Mouse (Mus musculus) midbrain, embryonic 13.5 days (tissue): ENCODE data around the gene Sema4c. TPM values are rescaled to one million over a fixed set of nuclear protein-coding genes. Genes with fewer than 3 reads are reported as not detected.
"Not testable (repeated sequence)": the region's sequence is repeated elsewhere in the genome, so short reads cannot be mapped to it uniquely, and the experiment has no call there.

Source experiments
- ATAC-seq: fragments of 200-750 bp; cut with Nextera tagmentation; 2 replicates; pipeline ENCODE4 v1.8.0; 2017; ENCODE audit warnings: mild to moderate bottlenecking, moderate TSS enrichment, moderate library complexity
- H3K27ac ChIP-seq: fragments of 300-500 bp; sonication (generic); 2 replicates; pipeline ENCODE4 v1.5.1; 2015; ENCODE audit warnings: inconsistent platforms, mild to moderate bottlenecking, moderate library complexity
- H3K27me3 ChIP-seq: fragments of 300-500 bp; sonication (generic); 2 replicates; pipeline ENCODE4 v1.6.1; 2015; ENCODE audit warnings: mild to moderate bottlenecking, inconsistent platforms
- H3K36me3 ChIP-seq: fragments of 300-500 bp; sonication (generic); 2 replicates; pipeline ENCODE4 v1.6.1; 2015; ENCODE audit warnings: mild to moderate bottlenecking, inconsistent platforms
- H3K4me1 ChIP-seq: fragments of 300-500 bp; sonication (generic); replicated peaks from 2 replicates; pipeline ENCODE4 v1.6.1; 2015; ENCODE audit warnings: inconsistent platforms
- H3K4me2 ChIP-seq: fragments of 300-500 bp; sonication (generic); replicated peaks from 2 replicates; pipeline ENCODE4 v1.6.1; 2015; ENCODE audit warnings: moderate library complexity, mild to moderate bottlenecking, inconsistent platforms
- H3K4me3 ChIP-seq: fragments of 300-500 bp; sonication (generic); replicated peaks from 2 replicates; pipeline ENCODE4 v1.5.1; 2015; ENCODE audit warnings: mild to moderate bottlenecking, inconsistent platforms
- H3K9ac ChIP-seq: fragments of 300-500 bp; sonication (generic); replicated peaks from 2 replicates; pipeline ENCODE4 v1.6.1; 2015; ENCODE audit warnings: mild to moderate bottlenecking, inconsistent platforms
- H3K9me3 ChIP-seq: fragments of 300-500 bp; sonication (generic); 2 replicates; pipeline ENCODE4 v1.6.1; 2016; ENCODE audit warnings: mild to moderate bottlenecking, inconsistent platforms
- WGBS: fragments of 180-500 bp; shearing (Covaris S2); methylation state at CpG from one replicate; pipeline ENCODE4 v1.1.7; 2015; 5-methylcytosine and 5-hydroxymethylcytosine counted together
- polyA plus RNA-seq: library from polyadenylated mRNA; unstranded; fragments of >200 nt; fragmentation: Nextera tagmentation; extraction: Ambion mirVana; gene quantifications from 2 replicates; pipeline ENCODE4 v1.2.1, GENCODE M21; 2015

Sema4c gene
- polyA plus RNA-seq, 1 experiment from 2014 or later = 35.4 TPM

DNA sequence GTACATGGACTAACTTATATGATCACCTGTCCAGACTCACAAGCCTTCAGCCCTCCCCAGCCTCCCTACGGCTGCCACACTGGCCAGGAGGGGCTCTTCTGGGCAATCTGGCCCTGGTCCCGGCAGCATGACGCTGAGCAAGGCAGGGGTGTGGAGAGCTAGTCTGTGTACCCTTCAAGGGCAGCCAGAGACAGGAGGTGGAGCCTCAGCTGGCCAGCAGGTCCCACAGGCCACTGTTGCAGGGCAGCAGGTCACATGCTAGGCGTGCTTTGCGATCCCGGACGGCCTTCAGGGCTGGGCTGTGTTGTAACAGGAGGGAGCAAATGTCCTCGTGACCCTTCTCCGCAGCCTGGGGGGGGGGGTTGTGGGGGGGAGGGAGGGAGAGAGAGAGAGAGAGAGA is 19.0 kb downstream of the Sema4c start, which contains the start of gene Gm42417:
TSS of gene Gm42417 (minus strand) at position 244 of the 400 bp plus-strand sequence.
- no peaks in the 10 kb centered on the region for H3K27me3 ChIP-seq
- H3K27ac ChIP-seq = no peak within 1 kb of the TSS
- no peak within 1 kb of the TSS for H3K4me2 ChIP-seq
- peaks cover 37% of the 10 kb centered on the region for H3K36me3 ChIP-seq
- H3K9me3 ChIP-seq = no peaks in the 10 kb centered on the region
- H3K4me1 ChIP-seq = peaks cover 4% of the 10 kb centered on the region; the same call in 1 of the 2 replicates
- H3K4me3 ChIP-seq = no peak within 1 kb of the TSS
- no peak for ATAC-seq
- H3K9ac ChIP-seq = peak within 1 kb of the TSS; percentile 10; the same call in 1 of the 2 replicates
- WGBS = 71% methylated on average over 9 of the region's 9 CpGs

DNA sequence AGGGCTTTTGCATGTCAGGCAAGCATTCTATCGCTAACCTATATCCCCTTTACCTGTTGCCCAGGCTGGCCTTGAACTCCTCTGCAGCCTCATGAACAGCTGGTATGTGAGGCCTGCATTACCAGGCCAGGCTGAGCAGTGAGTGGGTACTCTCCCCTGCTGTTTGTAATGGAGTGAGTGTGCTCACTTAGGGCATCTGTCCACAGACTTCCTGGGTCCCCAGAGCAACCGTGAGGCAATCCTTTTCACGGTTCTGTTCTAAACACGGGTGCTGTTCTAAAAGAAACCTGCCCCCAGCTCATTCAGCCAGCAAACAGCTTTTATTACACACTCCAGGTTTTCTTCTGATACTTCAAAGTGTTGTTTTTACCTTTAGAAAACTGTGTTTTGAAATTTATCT is 19.4 kb downstream of the Sema4c start:
- Histone ChIP-seq H3K27ac (no peak overlapping the region), H3K4me3 (no peak overlapping the region), H3K36me3 (peaks cover 37% of the 10 kb centered on the region), H3K4me1 (peaks cover 4% of the 10 kb centered on the region; the same call in 1 of the 2 replicates), H3K9me3 (no peaks in the 10 kb centered on the region), H3K27me3 (no peaks in the 10 kb centered on the region), H3K9ac (no peak overlapping the region), H3K4me2 (no peak overlapping the region)
- no peak for ATAC-seq
- WGBS = 80% methylated on average over 4 of the region's 4 CpGs

DNA sequence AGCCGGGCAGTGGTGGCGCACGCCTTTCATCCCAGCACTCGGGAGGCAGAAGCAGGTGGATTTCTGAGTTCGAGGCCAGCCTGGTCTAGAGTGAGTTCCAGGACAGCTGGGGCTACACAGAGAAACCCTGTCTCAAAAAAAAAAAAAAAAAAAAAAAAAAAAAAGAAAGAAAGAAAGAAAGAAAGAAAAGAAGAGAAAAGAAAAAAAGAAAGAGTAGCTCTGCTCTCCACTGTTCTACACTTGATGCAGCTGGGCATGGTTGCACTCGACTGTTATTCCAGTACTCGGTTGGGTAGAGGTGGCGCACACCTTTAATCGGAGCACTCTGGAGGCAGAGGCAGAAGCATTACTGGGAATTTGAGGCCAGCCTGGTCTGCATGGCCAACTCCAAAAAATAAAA is 21.4 kb downstream of the Sema4c start, which contains the start of gene Ankrd23:
TSS of gene Ankrd23 (minus strand) at position 101 of the 400 bp plus-strand sequence.
- not testable (repeated sequence) for H3K4me1 ChIP-seq
- 95% methylated on average over 9 of the region's 9 CpGs for WGBS

DNA sequence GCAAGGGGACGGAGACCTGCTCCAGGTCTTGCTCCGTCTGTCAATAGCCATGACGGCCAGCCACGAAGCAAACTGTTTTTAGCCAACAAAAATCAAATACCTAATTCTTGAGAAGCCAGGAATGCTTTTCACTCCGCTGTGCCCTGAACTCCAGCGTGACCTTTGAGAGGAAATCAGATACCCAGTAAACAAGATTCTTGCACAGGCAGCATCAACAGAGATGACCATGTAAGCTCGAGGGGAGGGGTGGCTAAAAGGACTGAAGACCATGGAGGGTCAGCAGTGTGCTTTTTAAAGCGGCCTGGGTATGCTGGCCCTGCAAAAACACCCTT is 21.8 kb downstream of the Sema4c start:
- Histone ChIP-seq H3K27ac (no peak overlapping the region), H3K36me3 (peaks cover 23% of the 10 kb centered on the region), H3K27me3 (no peaks in the 10 kb centered on the region), H3K4me1 (0 out of 2 replicates have a peak, but pooled peaks cover 4% of the 10 kb centered on the region), H3K4me3 (no peak overlapping the region), H3K4me2 (no peak overlapping the region), H3K9me3 (no peaks in the 10 kb centered on the region), H3K9ac (no peak overlapping the region)
- 84% methylated on average over 8 of the region's 8 CpGs for WGBS
- no peak for ATAC-seq

More for the DNA sequence above, 21.4 kb downstream of the Sema4c start, which contains the start of gene Ankrd23:
- ATAC-seq, H3K9ac ChIP-seq, H3K4me3 ChIP-seq, H3K27me3 ChIP-seq, H3K27ac ChIP-seq, H3K9me3 ChIP-seq, H3K4me2 ChIP-seq: not testable (repeated sequence)
- H3K36me3 ChIP-seq = peaks cover 27% of the 10 kb centered on the region

DNA sequence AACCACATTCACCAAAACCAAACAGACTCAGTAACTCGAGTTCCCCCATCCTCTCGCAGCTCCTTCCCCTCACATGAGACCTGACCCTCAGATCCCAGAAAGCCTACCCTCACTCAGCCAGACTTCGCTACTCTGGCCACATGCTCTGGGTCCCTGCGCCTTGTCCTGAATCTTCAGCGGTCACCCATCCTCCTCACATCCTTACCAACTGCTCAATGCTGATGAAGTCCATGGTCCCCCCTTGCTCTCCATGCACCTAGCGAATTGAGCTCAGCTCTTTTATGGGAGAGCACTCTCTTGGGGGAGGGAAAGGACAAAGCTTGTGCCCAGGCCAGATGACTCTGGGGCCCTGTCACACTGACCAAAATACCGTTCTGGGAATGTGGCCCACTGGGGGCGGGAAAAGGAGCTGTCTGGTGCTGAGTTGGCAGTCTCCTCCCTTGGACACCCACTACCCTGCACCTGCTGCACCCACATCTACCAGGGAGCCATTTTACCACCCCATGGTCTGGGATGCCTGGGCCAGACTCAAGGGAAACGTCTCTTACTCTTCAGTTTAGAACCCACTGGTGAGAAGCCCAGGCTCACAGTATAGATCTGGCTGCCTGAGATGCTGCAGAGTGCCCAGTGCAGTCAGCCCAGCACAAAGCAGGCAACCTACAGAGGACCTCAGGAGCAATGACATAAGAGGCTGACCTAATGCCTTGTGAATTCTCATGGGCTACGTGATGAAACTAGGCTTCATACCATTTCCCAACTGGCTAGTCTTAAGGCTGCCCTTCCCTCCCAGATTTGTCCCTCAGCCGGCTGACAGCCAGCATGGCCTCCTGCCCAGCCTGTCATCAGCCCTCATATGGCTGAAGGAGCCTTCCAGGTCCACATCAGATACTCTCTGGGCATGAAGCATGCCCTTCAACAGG is 22.4 kb downstream of the Sema4c start:
- Histone ChIP-seq H3K36me3 (peaks cover 20% of the 10 kb centered on the region), H3K27ac (no peak overlapping the region), H3K9ac (no peak overlapping the region), H3K27me3 (no peaks in the 10 kb centered on the region), H3K4me1 (0 out of 2 replicates have a peak, but pooled peaks cover 4% of the 10 kb centered on the region), H3K4me3 (no peak overlapping the region), H3K9me3 (no peaks in the 10 kb centered on the region), H3K4me2 (no peak overlapping the region)
- no peak for ATAC-seq
- 90% methylated on average over 11 of the region's 11 CpGs for WGBS

DNA sequence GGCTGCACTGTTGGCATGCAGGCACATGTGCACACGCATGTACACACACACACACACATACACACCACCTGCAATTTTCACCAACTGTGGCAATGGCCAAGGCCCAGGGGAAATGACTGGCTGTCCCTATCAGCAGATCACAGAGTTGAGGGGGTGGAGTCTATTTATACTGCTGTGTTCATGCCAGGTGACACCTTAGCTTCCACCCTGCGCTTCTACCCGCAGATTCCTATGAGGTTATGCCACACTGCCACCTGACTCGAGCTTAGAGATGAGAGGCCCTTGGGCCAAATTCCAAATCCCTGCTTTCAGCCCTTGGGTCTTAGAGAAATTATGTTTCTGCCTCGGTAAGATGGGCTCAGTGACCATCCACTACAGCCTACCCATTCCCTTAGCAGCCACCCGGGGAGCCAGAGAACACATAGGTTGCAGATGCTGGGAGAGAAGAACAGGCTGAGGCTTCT is 23.5 kb downstream of the Sema4c start:
- Histone ChIP-seq H3K9ac (no peak overlapping the region), H3K27ac (no peak overlapping the region), H3K4me1 (0 out of 2 replicates have a peak, but pooled peaks cover 7% of the 10 kb centered on the region), H3K9me3 (no peaks in the 10 kb centered on the region), H3K4me2 (no peak overlapping the region), H3K36me3 (peaks cover 15% of the 10 kb centered on the region), H3K27me3 (no peaks in the 10 kb centered on the region), H3K4me3 (no peak overlapping the region)
- no peak for ATAC-seq
- 89% methylated on average over 6 of the region's 6 CpGs for WGBS

DNA sequence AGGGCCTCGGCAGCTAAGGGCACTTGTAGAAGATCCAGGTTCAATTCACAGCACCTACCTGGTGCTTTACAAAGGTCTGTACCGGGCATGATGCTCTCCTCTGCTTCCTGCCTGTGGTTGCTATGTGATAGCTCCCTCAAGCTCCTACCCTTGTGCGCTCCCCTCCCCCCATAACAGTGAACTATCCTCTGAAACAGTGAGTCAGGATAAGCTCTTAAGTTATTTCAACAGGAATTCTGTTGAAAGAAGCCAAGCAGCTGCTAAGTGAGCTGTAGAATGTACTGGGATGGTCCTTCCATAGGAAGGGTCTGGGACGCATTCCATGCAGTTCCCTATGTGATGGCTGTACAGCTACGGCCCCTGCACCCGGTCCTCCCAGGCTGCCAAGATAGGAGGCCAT is 24.6 kb downstream of the Sema4c start:
- Histone ChIP-seq H3K27ac (no peak overlapping the region), H3K4me3 (no peak overlapping the region), H3K27me3 (no peaks in the 10 kb centered on the region), H3K4me1 (peaks cover 8% of the 10 kb centered on the region; the same call in 1 of the 2 replicates), H3K4me2 (no peak overlapping the region), H3K9me3 (no peaks in the 10 kb centered on the region), H3K36me3 (peaks cover 8% of the 10 kb centered on the region; the same call in 1 of the 2 replicates), H3K9ac (no peak overlapping the region)
- ATAC-seq = no peak
- 83% methylated on average over 6 of the region's 6 CpGs for WGBS

DNA sequence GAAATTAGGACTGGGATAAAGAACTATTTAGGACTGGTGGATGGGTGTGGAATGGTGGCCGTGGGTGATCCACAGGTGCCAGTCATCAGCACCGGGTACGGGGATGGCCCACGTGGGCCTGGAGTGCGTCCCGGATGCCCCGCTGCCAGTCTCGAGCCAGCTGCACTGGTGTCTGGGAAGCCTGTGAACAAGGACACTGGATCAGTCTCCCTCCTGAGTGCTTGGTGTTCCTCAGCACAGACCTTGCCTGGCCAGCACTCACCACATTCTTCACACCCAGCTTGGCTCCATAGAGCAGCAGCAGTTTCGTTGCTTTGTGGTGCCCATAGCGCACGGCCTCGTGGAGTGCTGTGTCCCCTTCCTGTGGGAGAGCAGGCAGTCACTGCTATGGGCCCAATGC is 26.7 kb downstream of the Sema4c start:
- Histone ChIP-seq H3K27me3 (no peaks in the 10 kb centered on the region), H3K9me3 (no peaks in the 10 kb centered on the region), H3K27ac (no peak overlapping the region), H3K9ac (no peak overlapping the region), H3K4me3 (no peak overlapping the region), H3K4me2 (no peak overlapping the region), H3K4me1 (peaks cover 17% of the 10 kb centered on the region), H3K36me3 (peaks cover 3% of the 10 kb centered on the region; the same call in 1 of the 2 replicates)
- ATAC-seq = no peak
- WGBS = 94% methylated on average over 12 of the region's 12 CpGs

DNA sequence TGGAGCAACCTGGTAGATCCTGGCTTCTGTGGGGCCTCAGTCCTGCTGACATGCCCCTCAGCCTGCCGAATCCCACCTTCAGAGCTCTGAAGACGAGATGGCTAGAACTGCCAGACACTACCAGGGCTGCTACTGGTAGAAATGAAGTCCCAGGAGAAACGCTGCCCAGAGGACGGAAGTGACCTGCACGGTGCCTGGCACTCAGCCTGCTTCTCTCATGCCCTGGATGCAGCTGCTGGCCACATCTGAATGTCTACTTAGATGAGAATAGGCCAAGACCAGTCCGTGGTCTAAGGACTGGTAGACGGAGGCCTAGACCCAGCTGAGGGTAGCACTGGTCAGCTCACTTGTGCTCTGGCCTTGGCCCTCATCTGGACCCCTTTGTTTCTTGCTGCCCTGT is 27.2 kb downstream of the Sema4c start:
- ATAC-seq = no peak
- WGBS = 92% methylated on average over 7 of the region's 7 CpGs
- H3K4me1 ChIP-seq = peaks cover 17% of the 10 kb centered on the region
- H3K27ac ChIP-seq = no peak overlapping the region
- peaks cover 7% of the 10 kb centered on the region for H3K36me3 ChIP-seq
- no peak overlapping the region for H3K4me2 ChIP-seq
- H3K27me3 ChIP-seq = no peaks in the 10 kb centered on the region
- H3K9me3 ChIP-seq = no peaks in the 10 kb centered on the region
- H3K4me3 ChIP-seq = no peak overlapping the region
- H3K9ac ChIP-seq = no peak overlapping the region

DNA sequence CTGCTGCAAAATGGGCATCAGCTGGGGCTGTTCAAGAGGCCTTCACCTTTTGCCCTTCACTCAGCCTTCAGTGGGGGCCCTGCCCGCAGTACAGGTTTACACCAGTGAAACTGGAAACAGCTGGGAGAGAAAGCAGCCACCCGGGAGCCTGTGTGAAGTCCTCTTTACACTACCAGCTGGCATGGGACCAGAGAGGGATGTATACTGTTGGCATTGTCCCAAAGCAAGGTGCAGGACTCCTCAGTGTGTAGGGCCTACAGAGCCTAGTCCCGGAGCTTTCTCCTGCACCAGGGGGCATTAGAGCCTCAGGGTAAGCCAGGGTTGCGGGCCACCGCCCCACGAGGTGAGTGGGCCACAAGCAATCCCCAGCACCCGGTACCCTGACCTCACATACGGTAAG is 27.7 kb downstream of the Sema4c start:
- Histone ChIP-seq H3K9me3 (no peaks in the 10 kb centered on the region), H3K27me3 (no peaks in the 10 kb centered on the region), H3K27ac (no peak overlapping the region), H3K4me1 (peaks cover 17% of the 10 kb centered on the region), H3K4me3 (no peak overlapping the region), H3K36me3 (peaks cover 12% of the 10 kb centered on the region), H3K4me2 (no peak overlapping the region), H3K9ac (no peak overlapping the region)
- no peak for ATAC-seq
- 86% methylated on average over 8 of the region's 8 CpGs for WGBS

DNA sequence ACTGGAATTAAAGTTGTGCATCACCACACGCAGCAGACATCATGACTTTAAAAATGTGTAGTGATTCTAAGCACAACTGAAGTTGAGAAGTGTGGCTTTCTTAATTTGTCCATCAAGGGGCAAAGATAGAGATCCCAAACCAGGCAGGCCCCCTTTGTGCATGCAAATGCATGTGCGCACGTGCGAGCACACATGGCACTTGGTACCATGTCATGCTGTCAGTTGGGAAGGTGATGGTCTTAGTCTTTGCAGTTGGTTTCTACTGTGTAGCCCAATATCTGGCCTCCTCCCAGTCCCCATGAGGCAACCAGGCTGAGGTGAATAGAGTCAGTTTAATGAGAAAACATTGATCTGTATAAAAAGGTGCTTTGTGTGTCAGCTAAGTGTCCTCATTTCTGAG is 28.3 kb downstream of the Sema4c start:
- Histone ChIP-seq H3K4me3 (no peak overlapping the region), H3K36me3 (peaks cover 18% of the 10 kb centered on the region), H3K9ac (no peak overlapping the region), H3K27me3 (no peaks in the 10 kb centered on the region), H3K9me3 (no peaks in the 10 kb centered on the region), H3K4me1 (peaks cover 17% of the 10 kb centered on the region), H3K27ac (no peak overlapping the region), H3K4me2 (no peak overlapping the region)
- no peak for ATAC-seq
- 92% methylated on average over 4 of the region's 4 CpGs for WGBS

DNA sequence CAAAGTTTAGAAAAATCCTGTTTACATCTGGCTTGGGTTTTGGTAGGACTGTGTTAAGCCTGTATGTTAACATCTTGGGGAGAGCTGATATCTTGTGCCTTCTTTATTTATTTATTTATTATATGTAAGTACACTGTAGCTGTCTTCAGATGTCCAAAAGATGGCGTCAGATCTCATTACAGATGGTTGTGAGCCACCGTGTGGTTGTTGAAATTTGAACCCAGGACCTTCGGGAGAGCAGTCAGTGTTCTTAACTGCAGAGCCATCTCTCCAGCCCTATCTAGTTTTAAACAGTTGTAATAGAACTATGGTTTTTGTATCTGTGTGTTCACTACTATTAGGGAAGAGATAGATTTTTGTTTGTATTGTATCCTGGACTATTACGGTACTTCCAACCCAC is 28.9 kb downstream of the Sema4c start:
- ATAC-seq = no peak
- Histone ChIP-seq H3K27ac (no peak overlapping the region), H3K36me3 (peaks cover 24% of the 10 kb centered on the region), H3K9me3 (no peaks in the 10 kb centered on the region), H3K4me2 (no peak overlapping the region), H3K27me3 (no peaks in the 10 kb centered on the region), H3K4me1 (peaks cover 17% of the 10 kb centered on the region), H3K9ac (no peak overlapping the region), H3K4me3 (no peak overlapping the region)
- WGBS = 97% methylated on average over 4 of the region's 4 CpGs
